Mouse (Mus musculus) thymus, adult 2 months (tissue): ENCODE measurements around the gene Susd6.

Source experiments
- CTCF ChIP-seq: fragments of 200-500 bp; IDR thresholded peaks from 2 replicates; pipeline ENCODE4 v1.5.1; 2012; ENCODE audit warnings: mild to moderate bottlenecking, control low read depth, low read length, moderate library complexity, borderline replicate concordance; ENCODE audit not compliant: control insufficient read depth, poor library complexity, insufficient read depth; ENCODE audit errors: extremely low read depth
- POLR2A ChIP-seq: fragments of 200-500 bp; IDR thresholded peaks from 2 replicates; pipeline ENCODE4 v1.6.1; 2012; ENCODE audit warnings: mild to moderate bottlenecking, low read length, control low read depth, moderate library complexity; ENCODE audit not compliant: control insufficient read depth, poor library complexity, insufficient read depth; ENCODE audit errors: extremely low read depth

- TF ChIP-seq CTCF = no peak
- no peak for TF ChIP-seq POLR2A
Measured at GRCm38 (mm10) chr12:80857636-80858293, 67.5 kb downstream of the Susd6 start.
